Mouse (Mus musculus) frontal cortex, postnatal 25 days (tissue): ENCODE results near the gene Atf7.
"Not testable (repeated sequence)": the region's sequence is repeated elsewhere in the genome, so short reads cannot be mapped to it uniquely, and the experiment has no call there.

Experiments used
- DNase-seq, 2 experiments: peaks; one replicate each; pipeline ENCODE4 v3.0.0; 2022; ENCODE audit warnings: low spot score in 2 of 2

Gene Atf7

DNA sequence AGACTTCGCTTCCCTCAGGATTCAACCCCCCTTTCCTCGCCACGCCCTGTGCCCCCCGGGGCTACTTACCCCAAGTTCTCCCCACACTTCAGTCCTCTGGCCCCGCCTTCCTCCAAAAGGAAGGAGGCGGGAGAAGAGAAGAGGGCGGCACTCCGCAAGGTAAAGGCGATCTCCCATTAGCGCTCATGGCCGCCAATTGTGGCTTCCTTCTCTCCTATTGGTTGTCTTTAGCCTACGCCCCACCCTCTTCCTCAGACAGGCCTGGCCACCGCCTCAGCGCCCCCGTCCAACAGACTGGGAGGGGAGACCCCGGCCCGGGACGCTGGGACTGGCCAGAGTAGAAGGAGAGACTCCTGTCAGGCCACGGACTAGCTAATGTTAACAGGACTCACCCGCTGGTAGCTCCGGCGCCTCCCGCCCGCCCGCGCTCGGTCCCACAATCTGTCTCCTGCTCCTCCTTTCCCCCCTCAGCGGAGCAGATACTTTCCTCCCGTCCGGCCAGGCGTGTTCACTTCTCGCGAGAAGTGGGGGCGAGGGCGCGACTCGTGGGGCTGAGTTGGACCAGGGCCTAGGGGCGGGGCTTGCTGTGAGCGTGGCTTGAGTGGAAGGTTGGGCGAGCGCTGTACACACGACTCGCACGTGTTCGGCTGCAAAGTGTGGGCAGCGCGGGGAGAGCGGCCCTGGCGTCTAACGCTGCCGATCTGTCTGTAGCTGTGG, at the start of gene Atf7, which contains the start of gene Gm28047:
TSS of gene Atf7 (minus strand) at position 495 of the 717 bp plus-strand sequence.
TSS of gene Gm28047 (minus strand) at position 98 of the 717 bp plus-strand sequence.
- peak; percentile 98 to 99 for DNase-seq

DNA sequence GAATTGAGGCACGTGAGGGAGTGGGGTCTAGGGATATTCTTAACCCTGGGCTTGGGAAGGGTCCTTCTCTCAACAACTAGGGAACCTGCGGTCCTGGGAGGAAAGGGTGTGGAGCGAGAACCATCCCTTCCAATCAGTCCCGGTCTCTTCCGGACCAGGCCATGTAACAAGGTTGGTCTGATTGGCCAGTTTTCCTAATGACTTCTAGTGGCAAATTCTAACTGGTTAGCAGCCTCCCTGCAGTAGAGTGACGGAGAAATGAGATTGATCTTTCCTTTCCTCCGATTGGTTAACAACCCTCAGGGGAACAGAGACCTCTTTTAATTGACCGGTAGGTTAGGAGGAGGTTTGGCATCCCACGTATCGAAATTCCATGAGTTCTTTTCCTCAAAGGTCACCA, 48.3 kb upstream of the Atf7 start:
- peak; percentile 28 to 41 for DNase-seq

DNA sequence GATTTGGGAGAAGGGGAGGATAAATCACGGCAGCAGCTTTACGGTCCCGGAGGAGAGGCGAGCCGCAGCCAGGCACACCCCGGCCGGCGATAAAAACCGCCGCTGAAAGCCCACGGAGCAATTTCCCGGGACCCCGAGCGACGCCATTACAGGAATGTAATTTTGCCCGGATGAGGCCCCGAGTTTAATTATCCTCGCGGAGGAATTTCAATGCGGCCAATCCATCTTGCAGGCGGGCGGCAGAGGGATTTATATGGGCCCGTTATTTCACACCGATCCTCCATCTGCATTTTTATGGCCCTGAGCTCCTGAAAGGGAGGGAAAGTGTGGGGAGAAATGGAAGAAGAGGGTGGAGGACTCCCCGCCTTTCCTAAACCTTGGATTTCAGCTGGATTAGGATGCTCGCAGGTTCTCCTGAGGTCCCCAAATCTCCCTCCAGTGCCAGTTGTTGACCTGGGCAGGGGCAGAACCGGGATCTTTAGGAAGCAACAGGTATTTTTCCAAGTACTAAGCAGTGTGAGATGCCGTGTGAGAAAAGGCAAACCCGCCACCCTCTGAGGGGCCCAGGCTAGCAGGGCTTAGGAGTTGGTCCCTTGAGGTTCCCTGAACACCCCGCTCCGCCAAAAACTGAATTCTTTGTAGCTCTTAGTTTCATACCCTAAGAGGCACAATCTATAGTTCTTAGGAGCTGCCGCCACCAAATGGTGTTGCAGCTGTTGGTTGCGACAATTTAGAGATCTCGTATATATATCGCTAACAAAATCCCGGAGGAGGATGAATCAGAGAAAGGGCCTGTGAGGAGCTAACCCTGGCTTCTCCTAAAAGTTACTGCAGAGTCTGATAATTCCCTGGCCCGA, 47.2 kb upstream of the Atf7 start, which contains the start of gene Atp5g2:
TSS of gene Atp5g2 (minus strand) at position 138 of the 857 bp plus-strand sequence.
- DNase-seq: peak; percentile 27 to 34

DNA sequence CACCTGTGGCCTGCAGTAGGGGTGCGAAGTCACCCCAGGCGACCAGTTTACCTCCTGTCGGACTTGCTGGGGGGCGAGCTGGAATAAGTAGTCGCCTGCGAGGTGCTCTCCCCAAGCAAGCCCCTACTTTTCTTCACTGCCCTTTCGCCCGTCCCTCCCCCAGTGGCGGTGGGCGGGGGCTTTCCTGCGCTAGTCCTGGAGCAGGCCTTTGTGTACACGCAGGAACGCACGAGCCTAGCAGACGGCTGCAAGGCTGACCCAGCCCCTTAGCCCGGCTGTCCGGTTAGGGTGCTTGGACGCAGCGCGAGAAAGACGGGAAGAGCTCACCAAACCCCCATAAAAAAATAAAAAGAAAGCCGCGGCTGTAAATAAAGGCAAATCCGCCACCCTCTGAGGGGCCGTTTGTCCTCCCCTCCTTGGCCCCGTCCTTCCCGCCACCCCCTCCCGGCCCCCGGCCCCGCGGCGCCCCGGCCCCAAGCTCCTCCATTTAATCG, 46.5 kb upstream of the Atf7 start:
- peak; percentile 57 to 61 for DNase-seq

DNA sequence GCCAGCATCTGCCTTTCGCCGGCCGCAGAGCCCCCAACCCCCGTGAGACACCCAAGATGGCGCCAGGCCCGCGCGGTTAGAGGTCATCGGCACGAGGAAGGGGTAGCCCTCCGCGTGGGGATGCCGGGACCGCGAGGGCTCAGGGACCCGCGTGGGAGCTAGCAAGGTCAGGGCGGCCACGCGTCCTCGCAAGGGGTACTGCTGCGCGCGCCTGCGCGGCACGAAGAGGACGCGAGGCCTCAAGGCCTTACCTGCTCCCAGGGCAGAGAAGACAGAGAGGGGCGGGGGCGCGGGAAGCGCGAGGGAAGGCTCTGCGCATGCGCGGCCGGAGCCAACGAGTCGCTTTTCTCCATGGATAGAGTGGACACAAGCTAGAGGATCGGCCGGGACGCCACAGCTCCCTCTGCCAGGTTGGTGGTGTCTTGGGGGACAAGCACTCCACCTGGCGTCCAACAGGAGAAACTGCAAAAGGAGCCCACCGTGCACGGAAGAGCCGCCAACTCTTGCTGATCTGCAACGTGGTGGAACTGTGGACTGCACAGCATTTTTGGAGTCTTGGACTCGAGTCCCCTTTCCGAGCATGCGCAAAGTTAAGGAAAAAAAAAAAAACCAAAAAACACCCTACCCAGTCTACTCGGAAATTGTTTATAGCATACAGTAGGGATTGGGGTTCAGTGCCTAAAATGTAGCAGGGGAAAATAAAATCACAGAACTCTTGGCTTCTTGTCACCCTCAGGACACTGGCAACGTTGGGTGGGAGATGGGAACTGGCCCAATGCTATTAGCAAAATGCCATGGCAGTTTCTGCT, 45.7 kb upstream of the Atf7 start:
- DNase-seq: peak; percentile 97

DNA sequence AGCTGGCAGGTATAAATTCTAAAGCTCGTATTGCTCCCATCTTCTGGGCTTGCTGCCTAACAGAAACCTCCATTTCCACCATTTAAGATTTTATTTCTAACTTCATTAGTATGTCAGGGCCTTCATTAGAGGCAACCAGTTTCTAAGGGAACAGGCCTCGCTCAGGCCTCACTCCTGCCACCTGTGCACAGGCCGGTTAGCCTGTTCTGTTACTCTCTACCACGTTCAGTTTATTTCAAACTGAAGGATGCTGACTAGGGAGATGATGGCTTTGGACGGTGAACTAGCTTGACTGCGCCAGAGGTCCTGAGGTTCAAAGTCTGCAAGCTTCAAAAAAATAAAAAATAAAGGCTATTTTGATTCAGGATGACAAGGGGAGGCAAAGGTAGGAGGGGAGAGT, 45.0 kb upstream of the Atf7 start:
- DNase-seq: no peak

DNA sequence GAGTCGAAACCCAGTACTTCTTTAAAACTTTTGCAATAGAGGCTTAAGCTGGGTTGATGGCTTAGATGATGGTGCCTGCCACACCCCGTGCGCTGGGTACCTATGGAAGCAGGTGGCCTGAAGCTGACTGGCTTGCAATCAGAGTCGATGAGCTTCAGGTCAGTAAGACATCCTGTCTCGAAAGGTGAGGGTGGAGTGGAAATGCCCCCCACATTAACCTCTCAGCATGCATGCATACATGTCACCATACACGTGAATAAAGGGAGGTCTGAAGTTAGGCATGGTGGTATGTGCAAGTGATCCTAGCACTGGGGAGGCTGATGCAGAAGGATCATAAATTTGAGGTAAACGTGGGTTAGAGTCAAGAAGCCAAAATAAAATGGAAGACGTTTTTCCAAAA, 44.3 kb upstream of the Atf7 start:
- DNase-seq: no peak

DNA sequence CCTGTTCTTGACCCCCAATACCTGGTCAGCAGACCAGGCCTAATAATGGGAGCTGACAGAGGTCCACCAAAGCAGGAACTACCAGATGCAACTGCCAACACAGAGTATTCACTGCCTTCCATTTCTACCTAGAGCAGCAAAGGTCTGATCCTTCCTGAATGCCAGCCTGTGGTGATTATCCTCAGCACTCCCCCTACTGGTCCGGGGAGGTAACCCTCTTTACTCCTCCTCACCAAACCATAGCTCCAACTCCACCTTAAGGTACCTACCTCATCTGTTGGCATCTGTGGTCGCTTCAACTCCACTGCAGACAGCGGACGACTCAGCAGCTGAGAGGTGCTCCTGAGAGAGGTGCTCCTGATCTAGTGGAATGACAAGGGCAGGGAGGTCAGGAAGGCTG, 40.2 kb upstream of the Atf7 start:
- DNase-seq: peak; percentile 35 to 36

DNA sequence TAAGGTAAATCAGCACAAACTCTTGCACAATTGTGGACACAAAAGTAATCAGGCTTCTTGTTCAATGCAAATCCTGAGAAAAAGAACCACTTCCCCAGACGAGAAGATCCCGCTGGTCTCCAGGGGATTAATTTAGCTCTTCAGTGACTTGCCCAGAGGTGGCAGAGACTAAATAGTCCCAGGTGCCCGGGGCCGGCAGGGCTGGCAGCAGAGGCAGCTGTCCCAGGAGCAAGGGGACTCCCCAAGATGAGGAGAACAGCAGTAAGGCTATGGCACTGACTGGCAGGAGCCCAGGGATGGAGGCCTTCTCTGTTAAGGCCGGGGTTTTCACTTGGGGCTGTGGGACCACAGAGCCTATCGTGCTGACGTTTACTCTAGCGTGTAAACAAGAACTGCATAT, 38.6 kb upstream of the Atf7 start:
- no peak for DNase-seq

DNA sequence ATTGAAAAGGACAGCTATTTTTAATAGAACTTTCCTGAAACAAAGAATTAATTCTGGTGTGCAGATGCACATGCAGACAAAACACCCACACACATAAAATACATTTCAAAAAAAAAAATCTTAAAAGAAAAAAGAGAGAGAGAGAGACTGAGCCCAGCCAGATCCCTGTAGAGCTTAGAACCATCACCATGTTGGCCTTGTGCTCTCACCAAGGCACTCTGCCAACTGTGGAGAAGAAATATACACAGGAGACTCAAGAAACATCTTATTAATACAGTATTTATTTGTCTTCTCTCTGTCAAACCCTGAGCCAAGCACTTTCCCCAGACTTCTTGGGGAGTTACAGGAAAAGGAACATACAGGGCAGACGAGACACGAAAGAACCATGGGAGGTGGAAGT, 37.3 kb upstream of the Atf7 start:
- not testable (repeated sequence) for DNase-seq

DNA sequence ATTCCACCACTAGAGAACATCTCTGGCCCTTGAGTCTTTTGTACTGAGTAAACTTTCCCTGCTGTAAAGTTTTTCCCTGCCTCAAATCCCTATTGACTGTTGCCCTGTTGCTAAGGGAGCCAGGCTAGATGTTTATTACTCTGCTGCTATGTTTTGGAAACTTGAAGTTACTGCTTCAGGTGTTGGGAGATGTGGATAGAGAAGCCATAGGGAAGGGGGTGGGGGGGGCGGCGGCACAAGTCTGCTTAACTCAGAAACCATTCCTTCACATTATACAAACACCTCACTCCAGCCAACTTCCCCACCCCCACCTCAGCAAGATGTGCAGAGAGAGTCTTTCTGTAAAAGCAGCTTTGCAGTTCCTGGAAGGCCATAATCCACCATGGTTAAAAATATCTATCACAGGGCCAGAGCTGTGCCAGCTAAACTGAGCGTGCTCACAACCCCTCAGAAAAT, 32.7 kb upstream of the Atf7 start:
- no peak for DNase-seq

DNA sequence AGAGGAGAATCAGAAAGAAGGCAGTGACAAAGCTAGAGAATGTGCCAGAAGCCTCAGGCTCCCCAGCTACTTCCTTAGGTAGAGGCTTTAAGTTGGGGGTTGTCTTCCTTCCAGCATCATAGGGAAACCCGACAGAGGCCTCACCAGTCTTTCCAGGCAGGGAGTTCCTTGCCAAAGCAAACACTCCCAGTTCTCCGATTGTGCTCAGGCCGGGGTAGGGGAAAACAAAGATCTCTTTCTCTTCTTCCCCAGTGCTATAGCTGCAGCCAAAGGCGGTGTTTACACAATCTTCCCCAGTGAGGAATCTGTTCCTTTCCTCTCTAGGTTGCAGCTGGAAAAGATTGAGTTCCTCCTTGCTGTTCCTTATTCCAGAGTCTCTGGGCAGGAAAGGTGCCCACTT, 31.4 kb upstream of the Atf7 start:
- DNase-seq: no peak

DNA sequence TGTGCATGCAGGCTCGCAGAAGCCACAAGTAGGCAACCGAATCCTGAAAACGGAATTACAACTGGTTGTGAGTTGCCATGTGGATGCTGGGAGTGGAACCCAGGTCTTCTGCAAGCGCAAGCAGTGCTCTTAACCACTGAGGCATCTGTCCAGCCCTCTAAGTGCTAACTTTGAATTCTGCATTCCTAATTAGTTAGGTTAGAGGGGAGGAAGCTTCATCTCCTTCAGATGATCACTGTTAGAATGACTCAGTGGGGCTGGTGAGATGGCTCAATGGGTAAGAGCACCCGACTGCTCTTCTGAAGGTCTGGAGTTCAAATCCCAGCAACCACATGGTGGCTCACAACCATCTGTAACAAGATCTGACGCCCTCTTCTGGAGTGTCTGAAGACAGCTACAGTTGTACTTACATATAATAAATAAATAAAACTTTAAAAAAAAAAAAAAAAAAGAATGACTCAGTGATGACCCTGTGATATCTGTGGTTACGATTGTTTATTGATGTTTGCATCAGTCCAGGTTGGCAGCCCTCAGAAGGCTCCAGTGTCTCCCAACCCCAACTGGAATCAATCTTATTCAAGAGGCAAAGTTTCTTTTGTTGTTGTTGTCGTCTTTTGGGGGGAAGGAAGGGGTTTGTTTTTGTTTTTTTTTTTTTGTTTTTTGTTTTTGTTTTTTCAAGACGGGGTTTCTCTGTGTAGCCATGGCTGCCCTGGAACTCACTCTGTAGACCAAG, 26.8 kb upstream of the Atf7 start:
- not testable (repeated sequence) for DNase-seq

DNA sequence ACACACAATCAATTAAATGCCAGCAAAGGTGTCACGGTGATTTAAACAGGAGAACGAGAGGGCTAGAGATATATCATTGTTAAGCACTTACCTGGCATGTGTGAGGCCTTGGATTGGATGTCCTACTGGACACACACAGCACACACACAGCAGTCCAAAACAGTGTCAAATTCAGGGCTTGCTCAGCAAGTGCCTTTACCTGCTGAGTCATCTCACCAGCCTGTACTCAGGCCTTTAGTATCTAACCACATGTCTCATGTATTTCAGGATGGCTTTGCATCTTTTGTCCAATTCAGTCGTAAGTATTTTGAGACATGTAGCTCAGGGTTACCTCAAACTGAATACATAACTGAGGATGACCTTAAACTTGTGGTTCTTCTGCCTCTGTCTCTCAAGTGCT, 25.8 kb upstream of the Atf7 start:
- no peak for DNase-seq

DNA sequence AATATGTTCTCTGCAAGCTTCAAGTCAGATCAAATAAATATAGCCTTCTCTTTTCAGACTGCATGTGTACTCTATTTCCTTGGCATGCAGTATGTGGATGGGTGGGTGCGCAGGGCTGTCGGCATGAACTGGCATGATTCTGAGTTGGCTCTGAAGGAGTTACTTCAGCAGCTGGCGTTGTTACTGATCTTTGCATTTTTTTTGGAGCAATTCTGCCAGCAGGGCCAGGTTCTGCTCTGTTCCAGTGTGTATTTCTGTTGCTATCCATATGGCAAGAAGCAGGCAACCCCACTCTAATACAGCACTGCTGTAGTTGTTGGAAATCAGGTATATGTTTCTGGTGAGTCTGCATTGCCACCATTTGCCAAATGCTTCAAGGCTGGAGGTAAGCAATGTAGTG, 10.6 kb upstream of the Atf7 start:
- peak in 1 of 2 experiments; percentile 32 for DNase-seq

DNA sequence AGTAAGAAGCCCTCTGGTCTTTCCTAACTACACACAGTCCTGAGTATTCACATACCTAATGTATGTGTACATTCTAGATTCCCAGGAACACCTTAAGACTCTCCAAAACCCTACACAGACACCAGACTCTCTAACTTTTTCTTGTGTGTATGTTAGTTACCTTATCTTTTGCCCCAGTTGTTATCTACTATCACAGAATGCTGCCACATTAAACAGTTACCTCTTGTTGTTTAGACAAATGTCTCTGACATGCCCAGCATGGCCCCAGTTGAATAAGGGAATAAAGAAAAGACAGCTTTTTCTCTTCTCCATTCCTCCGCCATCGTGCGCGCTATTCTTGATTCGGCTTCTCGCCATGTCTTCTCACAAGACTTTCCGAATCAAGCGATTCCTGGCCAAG, 9.4 kb upstream of the Atf7 start:
- no peak for DNase-seq

DNA sequence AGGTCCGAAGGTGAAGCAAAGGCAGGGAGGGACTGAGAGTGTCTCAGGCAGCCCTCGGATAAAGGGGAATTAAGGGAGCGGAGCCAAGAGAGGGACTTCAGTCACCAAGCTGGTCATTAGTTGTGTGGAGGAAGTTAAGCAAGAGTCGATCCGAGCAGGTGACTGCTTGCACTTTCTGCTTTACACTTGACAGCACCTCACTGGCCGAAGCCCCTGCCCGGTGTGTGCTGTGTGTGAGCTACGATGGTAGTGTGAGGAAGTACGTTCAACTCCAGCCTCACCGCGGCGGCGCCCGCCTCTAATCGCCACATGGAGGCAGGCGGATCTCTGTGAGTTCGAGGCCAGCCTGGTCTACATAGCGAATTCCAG, 407 bp upstream of the Atf7 start:
- no peak for DNase-seq

DNA sequence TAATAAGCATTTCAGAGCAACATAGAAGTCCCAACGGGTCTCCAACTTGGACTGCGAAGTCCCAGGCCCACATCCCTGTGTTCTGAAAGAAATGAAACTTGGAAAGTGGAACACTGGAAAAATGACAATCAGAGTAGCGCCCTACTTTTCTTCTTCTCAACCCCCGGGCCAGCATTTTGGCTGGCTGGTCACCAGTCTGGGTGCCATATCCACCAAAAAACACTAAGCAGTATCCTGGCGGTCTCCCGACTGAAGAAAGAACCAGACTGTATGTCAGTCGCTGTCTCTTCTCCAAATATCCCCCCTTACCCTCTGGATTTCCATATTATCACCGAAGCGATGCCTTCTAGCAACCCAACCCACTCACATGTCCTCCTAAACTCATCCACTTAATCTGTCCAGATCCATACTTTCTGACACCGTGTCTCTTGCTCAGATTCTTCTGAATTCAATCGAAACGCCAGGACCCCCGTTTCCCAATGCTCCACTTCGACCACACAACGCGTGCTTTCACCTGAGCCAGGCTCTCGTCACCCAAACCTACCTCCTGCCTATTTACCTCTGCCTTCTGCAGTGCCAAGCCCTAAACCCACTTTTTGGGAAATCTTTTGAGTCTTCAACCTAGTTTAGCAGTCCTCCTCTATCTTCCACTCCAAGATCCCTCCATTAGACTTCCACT, 834 bp downstream of the Atf7 start:
- DNase-seq: no peak

DNA sequence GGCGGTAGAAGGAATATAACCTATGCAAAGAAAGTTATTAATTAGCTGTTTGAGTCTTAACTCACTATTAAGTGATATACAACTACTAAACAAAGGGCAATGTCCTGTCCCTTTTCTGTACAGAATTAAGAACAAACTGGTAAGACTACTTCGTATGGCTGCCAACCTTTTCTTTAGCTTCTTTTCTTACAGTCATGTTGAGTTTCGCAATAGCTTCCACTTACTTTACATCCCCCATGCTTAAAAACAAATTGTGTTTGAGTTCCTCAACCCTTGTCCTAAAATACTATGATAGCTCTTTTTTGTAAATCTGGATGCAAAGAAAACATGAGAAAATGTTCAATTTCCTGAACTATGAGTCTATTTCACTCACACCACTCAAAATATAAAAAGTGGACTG, 2.1 kb downstream of the Atf7 start:
- no peak for DNase-seq

DNA sequence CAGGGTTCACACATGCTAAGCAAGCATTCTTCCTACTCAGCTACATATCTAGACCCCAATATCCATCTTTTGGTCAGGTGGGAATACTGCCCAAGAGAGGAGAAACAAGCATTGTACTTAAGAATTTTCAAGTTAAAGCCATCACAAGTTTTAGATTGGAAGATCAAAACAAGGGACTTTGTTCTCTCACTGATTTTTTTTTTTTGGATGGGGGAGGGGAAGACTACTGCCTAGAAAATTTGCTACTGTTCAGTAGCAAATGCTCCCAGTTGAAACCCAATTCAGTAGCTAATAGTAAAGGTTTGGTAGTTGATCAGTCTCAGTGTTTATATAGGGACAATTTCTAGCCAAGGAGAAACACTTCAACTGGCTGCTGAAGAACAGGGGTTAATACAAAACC, 2.7 kb downstream of the Atf7 start:
- DNase-seq: no peak

DNA sequence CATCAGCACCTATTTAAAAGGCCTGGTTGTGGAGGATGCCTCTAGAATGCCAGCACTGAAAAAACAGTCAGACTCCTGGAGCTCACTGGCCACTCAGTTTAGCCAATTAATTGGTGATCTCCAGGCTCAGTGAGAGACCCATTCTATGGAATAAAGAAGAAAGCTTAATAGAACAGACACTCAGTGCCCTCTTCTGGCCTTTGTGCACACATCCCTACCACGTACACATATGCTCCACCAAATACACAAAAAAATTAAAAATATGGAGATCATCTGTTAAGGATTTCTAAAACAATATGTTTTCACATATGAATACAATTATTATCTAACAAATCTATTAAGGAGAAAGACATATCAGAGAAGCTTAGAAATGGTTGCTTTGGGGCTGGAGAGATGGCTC, 4.5 kb downstream of the Atf7 start:
- no peak for DNase-seq
